Mouse (Mus musculus) yolk sac, embryonic 10.5 days (tissue): ENCODE results near the gene Olfr325.

Experiments
- DNase-seq: peaks from one replicate; pipeline ENCODE4 v3.0.0-alpha.2; 2017; ENCODE audit warnings: low spot score

The Olfr325 gene

GRCm38 (mm10) chr11:58630401-58630800 is 52.9 kb downstream of the Olfr325 start, which contains the start of gene Olfr323:
TSS of gene Olfr323 (minus strand) at chr11:58630501.
- no peak for DNase-seq
